Mouse (Mus musculus) ES-E14 (cell line): ENCODE measurements around the gene Them5.

Experiments used
- CHD2 ChIP-seq: IDR thresholded peaks from 2 replicates; pipeline ENCODE4 v1.6.1; 2014; ENCODE audit warnings: mild to moderate bottlenecking, low read depth, low read length, inconsistent platforms
- HCFC1 ChIP-seq: IDR thresholded peaks from 2 replicates; pipeline ENCODE4 v1.6.1; 2012; ENCODE audit warnings: low read length, inconsistent platforms, borderline replicate concordance; ENCODE audit not compliant: insufficient read depth
- MAFK ChIP-seq: IDR thresholded peaks from 2 replicates; pipeline ENCODE4 v1.6.1; 2014; ENCODE audit warnings: mild to moderate bottlenecking, low read depth, low read length, inconsistent platforms; ENCODE audit not compliant: insufficient read depth
- ZC3H11A ChIP-seq: IDR thresholded peaks from 2 replicates; pipeline ENCODE4 v1.6.1; 2012; ENCODE audit warnings: low read depth, mild to moderate bottlenecking, inconsistent platforms, low read length, borderline replicate concordance
- ZNF384 ChIP-seq: IDR thresholded peaks from 2 replicates; pipeline ENCODE4 v1.6.1; 2012; ENCODE audit warnings: low read depth, low read length, inconsistent platforms

DNA sequence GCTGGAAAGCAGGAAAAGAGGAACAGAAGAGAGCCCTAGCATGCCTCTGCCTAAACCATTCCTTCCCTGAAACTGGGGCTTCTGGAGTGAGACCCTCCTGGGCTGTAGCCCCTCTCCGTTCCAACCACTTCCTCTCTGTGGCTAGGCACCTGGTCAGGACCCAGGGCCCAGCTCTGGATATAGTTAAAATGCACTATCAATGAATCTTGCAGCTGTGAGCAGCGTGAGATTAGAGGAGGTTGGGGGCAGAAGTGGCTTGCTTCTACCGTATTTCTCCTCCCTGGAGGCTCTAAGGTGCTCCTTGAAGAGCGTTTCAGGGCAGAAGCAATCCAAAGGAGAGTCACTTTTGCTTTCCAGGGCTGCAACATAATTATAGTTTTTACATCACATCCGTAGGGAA, 40.4 kb downstream of the Them5 start:
- TF ChIP-seq HCFC1 (no peak), CHD2 (no peak), ZNF384 (no peak), MAFK (no peak), ZC3H11A (no peak)
